Mouse (Mus musculus): ENCODE measurements around the gene Add3.

- TF ChIP-seq CTCF (IDR thresholded peaks at IDR 0.05; ENCODE audit: borderline replicate concordance, insufficient read depth, low read length) (no peak), POLR2A (IDR thresholded peaks at IDR 0.05; ENCODE audit: low read depth, low read length) (no peak)
Observed at GRCm38 (mm10) chr19:53267305-53267704, 127.1 kb downstream of the Add3 start.

Measured in embryonic fibroblast, embryonic 13.5 days (primary cell).